Mouse (Mus musculus): Measurements from ENCODE around the gene Hpse2.

- TF ChIP-seq ZNF384 (IDR thresholded peaks at IDR 0.05; ENCODE audit: low read depth, low read length) = no peak
- no peak for TF ChIP-seq MAFK (IDR thresholded peaks at IDR 0.05; ENCODE audit: insufficient read depth, low read depth, low read length)
- no peak for TF ChIP-seq ZC3H11A (IDR thresholded peaks at IDR 0.05; ENCODE audit: borderline replicate concordance, low read depth, low read length)
- TF ChIP-seq CHD2 (IDR thresholded peaks at IDR 0.05; ENCODE audit: low read depth, low read length) = no peak
- no peak for TF ChIP-seq HCFC1 (IDR thresholded peaks at IDR 0.05; ENCODE audit: borderline replicate concordance, insufficient read depth, low read length)
Observed at GRCm38 (mm10) chr19:42863013-42863412, 525.1 kb downstream of the Hpse2 start.
